Mouse (Mus musculus) kidney, adult 11 months (tissue): ENCODE measurements around the gene Olfr294.

Experiments used
- DNase-seq: peaks from one replicate; pipeline ENCODE4 v3.0.0; 2022

The Olfr294 gene

DNA sequence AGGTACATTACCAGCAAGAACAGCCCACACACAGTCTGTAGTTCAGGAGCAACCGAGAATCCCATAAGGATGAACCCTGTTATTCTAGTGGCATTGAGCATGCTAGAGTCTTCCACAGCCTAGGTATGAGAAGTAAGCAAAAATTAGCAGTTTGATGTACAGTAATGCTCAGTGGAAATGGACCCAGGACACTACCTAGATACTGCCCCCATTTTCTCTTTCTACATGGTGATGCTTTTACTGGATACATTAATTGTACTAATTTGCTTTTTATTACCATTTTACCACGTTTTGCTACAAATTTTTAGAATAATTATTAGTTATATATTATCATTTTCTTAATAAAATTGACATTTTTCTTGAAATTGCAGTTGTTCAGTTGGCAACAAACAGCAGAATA, at the start of gene Olfr294:
Olfr294 (minus strand) TSS at position 101 of the 400 bp plus-strand sequence.
- no peak for DNase-seq

DNA sequence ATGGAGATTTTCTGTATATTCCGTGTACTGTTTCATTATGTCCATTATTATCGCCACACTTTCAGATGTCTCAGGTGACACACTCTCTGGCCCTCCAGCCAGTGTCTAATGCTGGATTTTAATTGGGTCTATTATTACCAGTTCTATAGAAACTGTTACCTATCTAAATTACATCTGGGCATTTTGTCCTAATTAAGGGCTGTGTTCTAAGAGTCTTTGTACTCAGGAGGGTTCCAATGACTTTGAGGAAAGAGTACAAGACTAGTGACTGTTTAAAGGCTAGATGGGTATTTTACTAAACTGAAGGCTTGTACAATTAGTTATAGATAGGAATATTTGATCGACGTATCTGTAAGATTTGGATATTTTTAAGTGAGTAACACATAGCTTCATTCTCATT, 32.3 kb upstream of the Olfr294 start, which contains the start of gene Olfr293:
Olfr293 (plus strand) TSS at position 301 of the 400 bp plus-strand sequence.
- DNase-seq, result no peak

DNA sequence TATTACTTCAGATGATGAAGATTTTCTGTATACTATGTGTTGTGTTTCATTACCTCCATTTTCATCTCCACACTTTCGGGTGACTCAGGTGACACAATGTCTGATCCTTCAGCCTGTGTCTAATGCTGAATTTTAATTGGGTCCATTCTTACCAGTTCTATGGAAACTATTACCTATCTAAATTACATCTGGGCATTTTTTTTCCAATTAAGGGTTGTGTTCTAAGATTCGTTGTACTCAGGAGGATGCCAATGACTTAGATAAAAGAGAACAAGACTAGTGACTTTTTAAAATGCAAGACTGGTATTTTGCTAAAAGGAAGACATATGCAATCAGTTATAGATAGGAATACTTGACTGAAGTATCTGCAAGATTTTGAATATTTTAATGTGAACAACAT, 32.9 kb downstream of the Olfr294 start, which contains the start of gene Olfr295:
Olfr295 (plus strand) TSS at position 301 of the 400 bp plus-strand sequence.
- DNase-seq, result no peak
